Mouse (Mus musculus): ENCODE data around the gene Adat1.

- TF ChIP-seq CTCF (IDR thresholded peaks at IDR 0.05; ENCODE audit: low read depth, low read length) (no peak), POLR2A (IDR thresholded peaks at IDR 0.05; ENCODE audit: extremely low read depth, insufficient read depth, low read length) (no peak)
Observed at GRCm38 (mm10) chr8:112005601-112006000, 13.5 kb upstream of the Adat1 start.
